Mouse (Mus musculus): ENCODE results near the gene Rbm8a2. TPM values are rescaled to one million over a fixed set of nuclear protein-coding genes. Genes with fewer than 3 reads are reported as not detected.
"Not testable (repeated sequence)": the region's sequence is repeated elsewhere in the genome, so short reads cannot be mapped to it uniquely, and the experiment has no call there.

Gene Rbm8a2
- 0.10 and 0.13 TPM in 2 replicates for polyA plus RNA-seq (2012)

DNA sequence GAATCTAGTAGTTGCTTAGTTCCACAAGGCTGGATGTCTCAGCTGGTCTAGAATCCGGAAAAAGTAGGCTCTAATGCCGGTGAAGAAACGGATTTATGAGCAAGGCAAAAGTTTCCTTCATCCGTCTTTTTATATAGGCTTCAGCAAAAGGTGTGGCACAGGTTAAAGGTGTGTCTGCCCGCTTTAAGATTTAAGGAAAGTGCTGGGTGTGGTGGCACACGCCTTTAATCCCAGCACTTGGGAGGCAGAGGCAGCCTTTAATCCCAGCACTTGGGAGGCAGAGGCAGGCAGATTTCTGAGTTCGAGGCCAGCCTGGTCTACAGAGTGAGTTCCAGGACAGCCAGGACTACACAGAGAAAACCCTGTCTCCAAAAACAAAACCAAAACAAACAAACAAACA is at the start of gene Rbm8a2:
TSS of gene Rbm8a2 (minus strand) at position 101 of the 400 bp plus-strand sequence.
- TF ChIP-seq GATA1 (IDR thresholded peaks at IDR 0.05; ENCODE audit: low read length) = not testable (repeated sequence)

DNA sequence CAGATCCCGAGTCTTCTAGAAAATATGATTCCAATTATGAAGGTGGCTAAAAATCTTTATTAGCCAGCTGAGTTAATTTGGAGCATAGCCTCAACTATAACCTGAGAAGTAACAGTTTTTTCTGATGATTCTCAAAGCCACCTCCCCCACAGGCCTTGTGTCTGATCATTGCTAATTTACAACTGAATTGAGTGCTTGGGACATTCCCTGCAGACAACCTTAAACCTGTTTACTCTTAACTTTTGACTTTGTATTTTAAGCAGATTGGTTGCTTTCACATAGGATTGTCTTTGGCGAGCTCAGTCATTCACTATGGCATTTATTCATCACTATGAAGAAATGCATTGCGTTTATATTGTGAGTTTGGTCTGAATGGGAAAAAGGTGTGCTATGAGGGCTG is 49.5 kb upstream of the Rbm8a2 start:
- no peak for TF ChIP-seq GATA1 (IDR thresholded peaks at IDR 0.05; ENCODE audit: low read length)

DNA sequence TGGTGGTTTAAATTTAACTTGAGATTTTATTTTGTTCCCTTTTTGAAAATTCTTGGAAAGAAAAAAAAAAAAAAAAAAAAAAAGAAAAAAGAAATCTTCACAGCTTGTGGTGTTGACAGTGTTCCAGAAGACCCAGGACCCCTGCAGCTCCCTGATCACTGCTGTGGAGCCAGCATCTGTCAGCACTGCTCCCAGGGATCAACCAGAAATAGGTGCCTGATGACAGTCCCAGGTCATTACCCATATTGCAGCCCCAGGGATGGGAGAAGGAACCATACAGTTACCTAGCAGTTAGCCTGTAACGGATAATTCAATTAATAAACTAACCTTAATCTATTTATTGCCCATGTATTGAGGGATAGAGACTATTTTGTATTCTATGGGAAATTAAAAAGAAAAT is 45.6 kb upstream of the Rbm8a2 start:
- TF ChIP-seq GATA1 (IDR thresholded peaks at IDR 0.05; ENCODE audit: low read length) = no peak

DNA sequence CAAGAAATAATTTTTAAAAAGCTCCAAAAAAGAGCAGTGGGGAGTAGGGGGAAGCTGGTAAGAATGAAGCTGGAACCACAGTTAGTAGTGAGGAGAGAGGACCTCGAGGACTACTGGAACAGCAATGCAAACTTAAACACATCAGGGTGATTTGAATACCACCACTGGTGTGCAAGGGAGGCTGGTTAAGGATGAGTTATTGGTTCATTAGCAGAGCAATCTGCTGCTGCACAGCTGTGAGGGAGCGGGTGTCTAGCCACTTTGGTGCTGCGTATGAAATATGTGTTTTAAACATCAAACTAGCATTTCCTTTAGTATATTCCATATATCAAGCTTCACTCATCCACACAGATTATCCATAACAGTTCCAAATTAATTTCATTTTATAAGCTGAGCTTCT is 39.6 kb upstream of the Rbm8a2 start:
- TF ChIP-seq GATA1 (IDR thresholded peaks at IDR 0.05; ENCODE audit: low read length) = no peak

DNA sequence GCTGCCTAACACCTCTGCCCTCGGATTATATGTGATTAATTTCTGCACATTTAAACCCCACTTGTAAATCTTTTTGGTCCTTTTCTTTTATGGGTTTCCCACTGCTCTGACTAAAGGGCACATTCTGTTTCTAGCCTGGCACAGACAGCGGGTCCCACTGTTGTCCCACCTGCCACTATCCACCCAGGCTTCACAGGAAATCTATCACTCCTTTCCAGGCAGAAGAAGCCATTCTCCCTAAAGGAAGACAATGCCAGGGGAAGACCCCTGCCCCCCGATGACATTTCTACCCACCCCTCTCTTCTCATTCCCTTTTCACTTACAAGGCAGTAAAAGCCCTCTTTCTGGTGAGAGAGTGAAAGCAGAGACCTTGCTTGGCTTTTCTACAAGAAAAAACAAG is 37.2 kb upstream of the Rbm8a2 start:
- TF ChIP-seq GATA1 (IDR thresholded peaks at IDR 0.05; ENCODE audit: low read length) = no peak

DNA sequence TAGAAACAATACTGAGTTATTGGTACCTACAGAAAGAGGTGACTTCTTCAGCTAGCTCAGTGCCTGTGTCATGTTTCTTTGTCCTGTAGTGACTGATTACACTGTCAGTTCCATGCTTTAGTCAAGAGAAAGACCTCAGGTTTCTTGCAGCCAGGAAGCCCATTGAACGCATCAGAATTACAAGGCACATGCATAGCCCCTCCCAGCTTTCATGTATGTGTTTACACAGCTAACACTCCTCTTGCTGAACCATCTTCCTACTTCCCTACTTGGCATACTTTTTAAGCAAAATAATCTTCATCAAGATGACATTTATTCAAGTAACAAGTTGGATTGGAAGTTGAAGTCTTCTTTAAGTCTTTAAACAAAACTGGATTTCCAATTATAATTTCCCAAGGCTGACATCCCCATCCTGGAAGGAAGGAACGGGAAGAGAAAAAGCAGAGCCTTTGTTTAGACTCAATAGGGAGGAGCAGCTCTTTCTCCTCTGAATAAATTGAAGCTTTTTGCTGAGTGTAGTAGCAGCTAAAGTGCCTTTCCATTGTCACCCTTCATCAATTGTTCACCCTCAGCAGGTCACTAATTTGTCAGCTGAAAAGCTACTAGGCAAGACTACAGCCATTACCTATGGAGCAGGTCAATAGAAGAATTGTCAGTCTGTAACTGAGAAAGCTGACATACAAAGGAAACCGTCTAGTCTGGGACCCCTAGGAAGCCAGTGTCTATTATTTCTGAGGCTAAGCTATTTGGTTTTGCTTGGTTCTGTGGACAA is 34.8 kb upstream of the Rbm8a2 start:
- no peak for TF ChIP-seq GATA1 (IDR thresholded peaks at IDR 0.05; ENCODE audit: low read length)

DNA sequence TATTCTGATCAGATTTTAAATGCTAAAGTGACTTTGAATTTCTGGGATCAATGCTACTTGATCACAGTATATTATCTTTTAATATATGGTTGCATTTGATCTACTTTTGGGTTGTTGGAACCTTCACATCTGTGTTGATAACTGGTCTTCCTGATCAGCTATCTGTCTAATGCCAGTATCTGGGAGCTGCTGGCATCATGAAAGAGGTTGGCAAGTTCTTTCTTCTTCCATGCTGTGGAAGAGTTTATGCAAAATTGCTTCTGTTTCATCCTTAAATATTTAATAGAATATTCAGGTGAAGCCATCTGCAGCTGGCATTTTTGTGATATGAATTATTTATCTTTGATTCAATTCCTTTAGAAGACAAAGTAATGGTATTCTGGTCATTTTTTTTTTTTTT is 32.6 kb upstream of the Rbm8a2 start:
- TF ChIP-seq GATA1 (IDR thresholded peaks at IDR 0.05; ENCODE audit: low read length) = no peak

DNA sequence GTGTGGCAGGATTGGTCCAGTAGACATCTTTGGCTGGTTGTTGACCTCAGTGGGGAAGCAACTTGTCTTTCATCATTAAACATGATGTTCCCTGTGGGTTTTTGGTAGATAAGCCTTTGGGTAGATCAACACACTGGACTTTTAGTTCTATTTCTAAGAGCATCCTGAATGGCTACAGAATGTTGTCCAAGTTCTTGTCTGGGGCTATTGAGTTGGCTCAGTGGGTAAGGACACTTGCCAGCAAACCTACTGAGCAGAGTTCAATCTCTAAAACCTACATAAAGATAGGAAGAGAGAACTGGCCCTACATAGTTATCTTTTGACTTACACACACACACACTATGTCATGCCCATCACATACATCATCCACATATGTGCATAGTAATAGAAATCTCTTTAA is 32.2 kb upstream of the Rbm8a2 start:
- TF ChIP-seq GATA1 (IDR thresholded peaks at IDR 0.05; ENCODE audit: low read length) = no peak

DNA sequence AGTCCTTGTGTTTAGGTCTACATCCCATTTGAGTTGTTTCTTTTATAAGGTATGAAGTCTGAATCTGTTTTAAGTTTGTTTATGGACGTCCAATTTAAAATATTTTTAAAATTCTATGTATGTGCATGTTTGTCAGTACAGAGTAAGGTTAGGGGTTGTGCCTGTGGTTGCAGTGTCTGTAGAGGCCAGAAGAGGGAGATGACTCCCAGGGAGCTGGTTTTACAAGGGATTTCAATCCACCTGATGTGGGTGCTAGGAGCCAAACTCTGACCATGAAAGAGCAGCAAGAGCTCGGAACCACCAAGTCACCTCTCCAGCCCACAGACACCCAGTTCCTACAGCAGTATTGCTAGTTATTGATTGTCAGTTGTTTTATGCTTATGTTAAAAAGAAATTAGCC is 29.5 kb upstream of the Rbm8a2 start:
- no peak for TF ChIP-seq GATA1 (IDR thresholded peaks at IDR 0.05; ENCODE audit: low read length)

DNA sequence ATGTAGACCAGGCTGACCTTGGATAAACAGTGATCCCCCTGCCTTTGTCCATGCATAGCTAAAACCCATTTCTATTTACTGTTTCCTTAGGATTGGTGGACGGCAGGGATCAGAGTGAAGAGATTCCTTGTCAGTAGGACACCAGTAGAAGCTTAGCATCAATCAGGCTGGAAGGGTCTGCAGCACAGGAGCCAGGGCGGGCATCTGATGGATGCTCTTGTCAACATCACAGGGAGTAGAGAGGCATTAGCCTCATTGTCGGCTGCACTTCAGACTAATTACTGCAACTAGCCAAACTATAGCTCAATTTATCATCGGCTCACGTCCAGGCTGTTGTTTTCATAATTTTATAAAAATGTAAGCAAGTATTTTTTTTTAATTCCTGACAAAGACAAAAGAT is 21.7 kb upstream of the Rbm8a2 start:
- no peak for TF ChIP-seq GATA1 (IDR thresholded peaks at IDR 0.05; ENCODE audit: low read length)

DNA sequence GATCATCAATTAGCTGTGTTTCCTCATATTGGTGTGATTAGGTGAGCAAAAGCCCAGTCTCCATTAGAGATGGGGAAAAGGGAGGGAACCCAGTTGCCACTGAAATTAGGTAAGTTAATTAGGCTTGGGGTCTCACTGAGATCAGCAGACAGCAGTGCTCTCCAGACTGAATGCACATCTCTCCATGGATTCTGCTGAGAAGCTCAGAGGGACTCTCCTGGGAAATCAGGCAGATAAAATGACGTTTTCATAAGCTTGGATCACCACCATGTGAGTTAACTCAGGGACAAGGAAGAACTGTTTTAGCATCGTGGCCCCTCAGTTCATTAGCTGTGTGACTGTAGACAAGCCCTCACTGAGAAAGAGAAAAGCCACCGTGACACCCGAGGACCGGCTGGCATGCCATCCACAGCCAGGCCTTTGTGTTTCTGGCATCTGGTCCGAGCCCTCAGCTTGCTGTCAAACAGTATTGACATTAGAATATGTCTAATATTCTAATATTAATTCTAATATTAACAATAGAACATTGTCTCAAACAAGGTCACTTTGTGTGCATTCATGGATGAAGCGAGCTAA is 18.2 kb upstream of the Rbm8a2 start:
- TF ChIP-seq GATA1 (IDR thresholded peaks at IDR 0.05; ENCODE audit: low read length) = no peak

DNA sequence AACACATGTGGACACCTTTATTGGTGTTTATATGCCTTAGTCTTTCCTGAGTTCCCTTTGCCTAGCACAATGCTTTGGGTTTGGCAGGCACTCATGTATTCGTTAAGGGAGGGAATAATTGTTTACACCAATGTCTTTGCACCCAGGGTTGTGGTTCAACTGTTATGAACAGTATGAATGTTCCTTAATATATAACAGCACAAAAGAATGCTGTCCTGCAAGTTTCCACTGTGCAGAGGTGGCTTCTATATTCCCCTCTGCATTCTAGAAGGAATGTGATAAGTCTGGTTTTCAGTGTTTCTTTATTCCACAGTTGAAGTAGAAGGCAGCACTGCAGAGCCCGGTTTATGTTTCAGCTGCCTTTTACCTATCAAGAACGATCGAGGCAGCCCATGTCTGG is 10.0 kb upstream of the Rbm8a2 start:
- no peak for TF ChIP-seq GATA1 (IDR thresholded peaks at IDR 0.05; ENCODE audit: low read length)

DNA sequence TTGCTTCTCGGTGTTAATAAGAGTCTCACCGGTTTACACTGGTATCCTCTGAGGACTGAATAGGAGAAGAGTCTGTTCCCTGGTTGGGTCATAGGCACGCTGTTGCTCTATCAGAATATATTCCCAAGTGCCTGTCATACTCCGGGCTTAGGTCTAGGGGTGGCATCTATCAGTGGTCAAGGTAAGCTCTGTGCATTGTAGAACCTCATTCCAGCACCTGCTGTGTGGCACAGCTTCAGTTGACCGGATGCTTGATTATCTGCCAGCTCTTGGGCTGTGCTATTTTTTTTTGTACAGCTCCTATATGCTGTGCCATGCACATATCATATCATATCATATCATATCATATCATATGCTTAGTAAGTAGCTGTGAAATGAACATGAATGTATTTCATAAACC is 9.5 kb upstream of the Rbm8a2 start:
- TF ChIP-seq GATA1 (IDR thresholded peaks at IDR 0.05; ENCODE audit: low read length) = no peak

DNA sequence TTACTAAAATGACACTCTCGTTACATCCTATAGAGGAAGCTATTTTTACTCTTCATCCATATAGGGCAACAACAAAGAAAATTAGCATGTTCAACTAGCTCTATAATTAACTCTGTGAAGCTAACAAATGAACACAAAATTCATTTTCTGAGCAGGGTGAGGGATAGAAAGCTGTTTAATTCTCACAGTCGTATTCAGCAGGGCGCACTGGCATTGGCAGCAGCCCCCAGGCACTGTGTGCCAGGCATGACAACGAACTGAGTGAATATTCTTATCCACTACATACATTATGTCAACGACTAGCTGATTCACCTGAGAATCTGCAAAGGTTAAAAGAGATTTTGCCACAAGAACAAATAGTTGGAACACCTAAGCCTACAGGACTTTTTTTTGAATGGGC is 8.2 kb downstream of the Rbm8a2 start:
- TF ChIP-seq GATA1 (IDR thresholded peaks at IDR 0.05; ENCODE audit: low read length) = no peak

DNA sequence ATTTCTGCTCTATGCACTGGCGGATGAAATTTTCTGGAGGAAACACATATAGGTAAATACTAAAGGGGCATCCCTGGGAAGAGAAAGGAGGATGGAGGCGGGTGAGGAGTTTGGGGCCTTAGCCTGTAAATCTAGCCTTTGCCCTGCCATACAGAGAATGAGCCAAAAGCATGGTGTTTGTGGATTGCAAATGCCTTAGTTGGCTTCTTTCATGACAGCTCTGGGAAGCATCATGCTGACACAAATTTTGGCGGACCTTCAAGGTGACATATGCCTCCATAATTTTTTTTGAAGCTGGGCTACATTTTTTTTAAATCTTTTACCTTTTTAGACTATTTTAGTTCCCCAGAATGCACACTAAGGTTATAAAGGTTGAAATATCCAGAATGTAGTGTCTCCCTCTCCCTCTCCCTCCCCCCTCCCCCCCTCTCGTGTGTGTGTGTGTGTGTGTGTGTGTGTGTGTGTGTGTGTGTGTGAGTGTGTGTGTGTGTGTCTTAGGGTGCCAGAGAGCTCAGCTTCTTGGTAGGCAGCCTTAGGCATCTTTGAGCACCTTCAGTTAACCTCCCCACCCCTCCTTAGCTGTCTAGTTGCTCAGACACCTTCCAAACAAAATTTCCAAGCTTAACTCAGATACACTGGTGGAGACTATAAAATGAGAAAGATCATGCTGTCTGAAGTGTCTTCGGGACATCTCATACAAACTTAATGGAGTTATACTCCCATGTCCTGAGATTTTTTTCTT is 11.7 kb downstream of the Rbm8a2 start:
- TF ChIP-seq GATA1 (IDR thresholded peaks at IDR 0.05; ENCODE audit: low read length) = no peak

DNA sequence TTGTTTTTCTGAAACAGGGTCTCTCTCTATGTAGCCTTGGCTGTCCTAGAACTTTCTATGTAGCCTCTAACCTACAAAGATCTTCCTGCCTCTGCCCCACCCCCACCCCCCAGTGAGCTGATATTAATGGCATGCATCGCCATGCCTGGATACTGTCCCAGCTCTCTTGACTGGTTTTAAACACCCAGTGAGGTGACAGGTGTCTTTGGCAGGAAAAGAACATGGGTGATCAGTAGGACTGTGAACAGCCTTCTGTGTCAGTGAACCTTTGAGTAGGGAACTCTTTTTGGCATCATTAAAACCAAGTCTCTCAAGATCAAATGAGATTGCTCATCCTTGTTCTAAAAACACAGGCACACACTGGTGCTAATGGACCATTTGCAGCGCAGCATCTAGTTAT is 17.1 kb downstream of the Rbm8a2 start:
- TF ChIP-seq GATA1 (IDR thresholded peaks at IDR 0.05; ENCODE audit: low read length) = no peak

DNA sequence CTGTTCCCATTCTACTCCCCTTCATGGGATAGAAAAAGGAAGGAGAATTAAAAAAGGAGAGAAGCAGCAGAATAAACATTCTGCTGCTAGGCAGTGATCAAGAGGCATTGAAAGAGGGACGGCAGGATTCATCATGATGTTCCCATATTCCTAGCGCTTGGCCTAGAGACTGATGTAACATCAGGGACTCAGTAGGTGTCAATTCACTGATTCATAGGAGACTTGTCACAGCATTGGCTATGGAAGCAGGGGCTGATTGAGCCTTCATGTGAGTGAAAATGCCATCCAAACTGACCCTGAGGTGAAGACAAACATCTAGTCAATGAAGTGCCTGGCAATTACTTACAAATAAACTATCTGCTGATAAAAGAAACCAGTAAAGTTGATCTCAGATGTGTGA is 28.1 kb downstream of the Rbm8a2 start:
- no peak for TF ChIP-seq GATA1 (IDR thresholded peaks at IDR 0.05; ENCODE audit: low read length)

All from G1E-ER4 (cell line).